Comparison of ENCODE assay signal across 8 mouse cellular contexts in genomic region chr9:72169231-72169630, GRCm38 (mm10). TPM values are rescaled to one million over a fixed set of nuclear protein-coding genes. Genes with fewer than 3 reads are reported as not detected.
DNase-seq lines count a peak whose midpoint lies in the region; ATAC-seq and TF ChIP-seq lines count a peak whose summit lies in the region.

No protein-coding gene starts in this region.

- H3K36me3 ChIP-seq in liver, embryonic 13.5 days = no peaks in the 10 kb centered on the region

- ATAC-seq in liver, embryonic 13.5 days (ENCODE audit: low read depth) = no peak
- no peak for ATAC-seq in CD4-positive, CD25-positive, alpha-beta regulatory T cell, adult 4 months

- TF ChIP-seq CTCF in gastrocnemius, adult 2 months (IDR thresholded peaks at IDR 0.05) = no peak

- peak overlapping the region; percentile 53; the same call in 1 of the 2 replicates for H3K9ac ChIP-seq in liver, embryonic 13.5 days

- H3K27ac ChIP-seq in gastrocnemius, adult 2 months = peak overlapping the region; percentile 64
- H3K27ac ChIP-seq in liver, embryonic 13.5 days = no peak overlapping the region

- peaks cover 14% of the 10 kb centered on the region for H3K4me1 ChIP-seq in liver, embryonic 13.5 days (replicated peaks)

- no peak for DNase-seq in gastrocnemius, adult 2 months
- DNase-seq in gastrocnemius, adult 18-20 months (ENCODE audit: low spot score) = no peak
- peak; percentile 45 for DNase-seq in thymus, postnatal 0 days (ENCODE audit: low spot score)
- DNase-seq in thymus, adult 18-20 months = no peak
- DNase-seq in liver, embryonic 13.5 days = no peak
- no peak for DNase-seq in cerebellum, postnatal 10 days
- DNase-seq in gastrocnemius, postnatal 4 days (ENCODE audit: low spot score in 2 of 2) = no peak

- H3K4me3 ChIP-seq in gastrocnemius, adult 2 months = peak overlapping the region; percentile 69; the same call in 1 of the 2 replicates
- H3K4me3 ChIP-seq in liver, embryonic 13.5 days (replicated peaks) = peak overlapping the region; percentile 48; the same call in 1 of the 2 replicates

- H3K27me3 ChIP-seq in liver, embryonic 13.5 days = no peaks in the 10 kb centered on the region

- intact Hi-C loops in gastrocnemius, adult 2 months (cut with DNase I) = no loop called here

- no peaks in the 10 kb centered on the region for H3K9me3 ChIP-seq in liver, embryonic 13.5 days (replicated peaks)

- peak overlapping the region; percentile 62 for H3K4me2 ChIP-seq in liver, embryonic 13.5 days

- WGBS in liver, embryonic 13.5 days (ENCODE audit: insufficient replicate concordance) = 58% methylated on average over 5 of the region's 5 CpGs

RNA-seq across cellular contexts. Expression of gene Tcf12, which starts 57.6 kb away (rescaled TPM):
- 10 to 100 TPM; 24.3 to 32.1 TPM for total RNA-seq in gastrocnemius, adult 2 months (2021)
- 10 to 100 TPM; 22.4 to 29.2 TPM for total RNA-seq in gastrocnemius, adult 18-20 months (2021)
- polyA plus RNA-seq in thymus, postnatal 0 days (2015; fragmentation: Nextera tagmentation; extraction: Ambion mirVana) = 110 and 142 TPM in 2 replicates
- polyA plus RNA-seq in liver, embryonic 13.5 days (2015; fragmentation: Nextera tagmentation; extraction: Ambion mirVana) = 9.9 and 11.2 TPM in 2 replicates
- total RNA-seq in gastrocnemius, postnatal 4 days (2021) = 100 to 1,000 TPM; 120 to 131 TPM
- 10 to 100 TPM; 33.8 to 39.6 TPM for polyA plus RNA-seq in CD4-positive, CD25-positive, alpha-beta regulatory T cell, adult 4 months (2017; shearing (Covaris generic))
